Comparison of ENCODE assay signal across 24 mouse cellular contexts in genomic region chr16:79342453-79342852, GRCm38 (mm10).
DNase-seq lines count a peak whose midpoint lies in the region; ATAC-seq and TF ChIP-seq lines count a peak whose summit lies in the region.
"Had no signal": no experiment of that assay in that cellular context is flagged by ENCODE, and none has a peak within 500 bp of the region (broad histone marks: within the 10 kb centered on the region; RNA-seq: fewer than 3 reads in every experiment).

No protein-coding gene starts in this region.

- H3K9me3 ChIP-seq in neural tube, embryonic 14.5 days (ENCODE audit: control insufficient read depth, low read length) = no peaks in the 10 kb centered on the region
- no peaks in the 10 kb centered on the region for H3K9me3 ChIP-seq in neural tube, embryonic 15.5 days (replicated peaks)
- no peaks in the 10 kb centered on the region for H3K9me3 ChIP-seq in limb, embryonic 12.5 days
- no peaks in the 10 kb centered on the region for H3K9me3 ChIP-seq in midbrain, postnatal 0 days (ENCODE audit: low read length)
- no peaks in the 10 kb centered on the region for H3K9me3 ChIP-seq in forebrain, embryonic 15.5 days
- H3K9me3 ChIP-seq: embryonic facial prominence, embryonic 13.5 days; heart, embryonic 10.5 days; hindbrain, embryonic 15.5 days had no signal

- TF ChIP-seq CTCF in midbrain, postnatal 0 days (IDR thresholded peaks at IDR 0.05) = no peak

- peak; percentile 34; the same call in 1 of the 2 replicates for ATAC-seq in neural tube, embryonic 14.5 days (ENCODE audit: low read depth)
- ATAC-seq in neural tube, embryonic 15.5 days (ENCODE audit: low FRiP score) = no peak
- peak; percentile 68 for ATAC-seq in limb, embryonic 12.5 days (ENCODE audit: insufficient number of reproducible peaks, insufficient read depth, low FRiP score, low TSS enrichment, low read depth)
- no peak for ATAC-seq in midbrain, postnatal 0 days (ENCODE audit: low FRiP score)
- ATAC-seq in forebrain, embryonic 15.5 days (replicated peaks) = no peak
- ATAC-seq: CD4-positive, CD25-positive, alpha-beta regulatory T cell, adult 4 months; forebrain, embryonic 16.5 days; midbrain, embryonic 16.5 days had no signal

- no peak overlapping the region for H3K4me3 ChIP-seq in neural tube, embryonic 14.5 days (ENCODE audit: low read depth, low read length)
- H3K4me3 ChIP-seq in neural tube, embryonic 15.5 days (replicated peaks) = no peak overlapping the region
- no peak overlapping the region for H3K4me3 ChIP-seq in limb, embryonic 12.5 days (replicated peaks)
- no peak overlapping the region for H3K4me3 ChIP-seq in midbrain, postnatal 0 days (ENCODE audit: low read depth, low read length)
- H3K4me3 ChIP-seq in forebrain, embryonic 15.5 days = no peak overlapping the region
- H3K4me3 ChIP-seq: embryonic facial prominence, embryonic 13.5 days; heart, embryonic 10.5 days; hindbrain, embryonic 15.5 days had no signal

- no peak overlapping the region for H3K27ac ChIP-seq in neural tube, embryonic 14.5 days (ENCODE audit: low read depth, low read length)
- H3K27ac ChIP-seq in neural tube, embryonic 15.5 days (replicated peaks) = no peak overlapping the region
- no peak overlapping the region for H3K27ac ChIP-seq in limb, embryonic 12.5 days
- H3K27ac ChIP-seq in midbrain, postnatal 0 days (ENCODE audit: low read depth, low read length) = no peak overlapping the region
- H3K27ac ChIP-seq in forebrain, embryonic 15.5 days (replicated peaks) = no peak overlapping the region
- H3K27ac ChIP-seq: embryonic facial prominence, embryonic 13.5 days; heart, embryonic 10.5 days; hindbrain, embryonic 15.5 days had no signal

- H3K9ac ChIP-seq in neural tube, embryonic 14.5 days (replicated peaks; ENCODE audit: low read depth, low read length) = no peak overlapping the region
- no peak overlapping the region for H3K9ac ChIP-seq in neural tube, embryonic 15.5 days (replicated peaks)
- no peak overlapping the region for H3K9ac ChIP-seq in limb, embryonic 12.5 days (replicated peaks)
- no peak overlapping the region for H3K9ac ChIP-seq in midbrain, postnatal 0 days (replicated peaks; ENCODE audit: low read length, poor library complexity, severe bottlenecking)
- H3K9ac ChIP-seq in forebrain, embryonic 15.5 days (replicated peaks) = no peak overlapping the region
- H3K9ac ChIP-seq: embryonic facial prominence, embryonic 13.5 days; hindbrain, embryonic 15.5 days had no signal

- H3K4me2 ChIP-seq in neural tube, embryonic 14.5 days (ENCODE audit: low read depth, low read length) = no peak overlapping the region
- no peak overlapping the region for H3K4me2 ChIP-seq in neural tube, embryonic 15.5 days
- no peak overlapping the region for H3K4me2 ChIP-seq in limb, embryonic 12.5 days
- no peak overlapping the region for H3K4me2 ChIP-seq in midbrain, postnatal 0 days (ENCODE audit: low read depth, low read length, poor library complexity, severe bottlenecking)
- no peak overlapping the region for H3K4me2 ChIP-seq in forebrain, embryonic 15.5 days (replicated peaks)
- H3K4me2 ChIP-seq: embryonic facial prominence, embryonic 13.5 days; hindbrain, embryonic 15.5 days had no signal

- no peaks in the 10 kb centered on the region for H3K4me1 ChIP-seq in neural tube, embryonic 14.5 days (ENCODE audit: control insufficient read depth, insufficient read depth, low read length)
- no peaks in the 10 kb centered on the region for H3K4me1 ChIP-seq in neural tube, embryonic 15.5 days
- H3K4me1 ChIP-seq in limb, embryonic 12.5 days (replicated peaks) = no peaks in the 10 kb centered on the region
- H3K4me1 ChIP-seq in midbrain, postnatal 0 days (ENCODE audit: insufficient read depth, low read length) = no peaks in the 10 kb centered on the region
- H3K4me1 ChIP-seq in forebrain, embryonic 15.5 days = no peaks in the 10 kb centered on the region
- H3K4me1 ChIP-seq: embryonic facial prominence, embryonic 13.5 days; heart, embryonic 10.5 days; hindbrain, embryonic 15.5 days had no signal

- WGBS in neural tube, embryonic 14.5 days = 42% methylated on average over 3 of the region's 3 CpGs
- 61% methylated on average over 3 of the region's 3 CpGs for WGBS in neural tube, embryonic 15.5 days
- WGBS in limb, embryonic 12.5 days = 16% methylated on average over 3 of the region's 3 CpGs
- 79% methylated on average over 3 of the region's 3 CpGs for WGBS in midbrain, postnatal 0 days
- WGBS in forebrain, embryonic 15.5 days = 66% methylated on average over 3 of the region's 3 CpGs

- no peaks in the 10 kb centered on the region for H3K36me3 ChIP-seq in neural tube, embryonic 14.5 days (ENCODE audit: control insufficient read depth, insufficient read depth, low read length)
- H3K36me3 ChIP-seq in neural tube, embryonic 15.5 days = no peaks in the 10 kb centered on the region
- H3K36me3 ChIP-seq in limb, embryonic 12.5 days = no peaks in the 10 kb centered on the region
- H3K36me3 ChIP-seq in midbrain, postnatal 0 days (ENCODE audit: insufficient read depth, low read length) = no peaks in the 10 kb centered on the region
- H3K36me3 ChIP-seq in forebrain, embryonic 15.5 days = no peaks in the 10 kb centered on the region
- H3K36me3 ChIP-seq: embryonic facial prominence, embryonic 13.5 days; heart, embryonic 10.5 days; hindbrain, embryonic 15.5 days had no signal

- no peaks in the 10 kb centered on the region for H3K27me3 ChIP-seq in neural tube, embryonic 14.5 days (ENCODE audit: control insufficient read depth, insufficient read depth, low read length)
- H3K27me3 ChIP-seq in neural tube, embryonic 15.5 days (replicated peaks) = no peaks in the 10 kb centered on the region
- no peaks in the 10 kb centered on the region for H3K27me3 ChIP-seq in limb, embryonic 12.5 days
- no peaks in the 10 kb centered on the region for H3K27me3 ChIP-seq in midbrain, postnatal 0 days (ENCODE audit: insufficient read depth, low read length)
- H3K27me3 ChIP-seq in forebrain, embryonic 15.5 days = no peaks in the 10 kb centered on the region
- H3K27me3 ChIP-seq: embryonic facial prominence, embryonic 13.5 days; hindbrain, embryonic 15.5 days had no signal

- DNase-seq in embryo, embryonic 11 days = peak; percentile 4
- no peak for DNase-seq in embryo, embryonic 10 days (ENCODE audit: low spot score)
- DNase-seq in midbrain, postnatal 0 days (ENCODE audit: low spot score) = no peak
- DNase-seq in gastrocnemius, postnatal 14 days = no peak
- DNase-seq: adrenal gland, postnatal 14 days; cerebellum, adult 8-10 months; heart, postnatal 4 days; kidney, adult 18-20 months; kidney, postnatal 36 days; layer of hippocampus, postnatal 36 days; lung, postnatal 4 days; retina, postnatal 1 day; right cerebral cortex, postnatal 25 days; spleen, adult 18-20 months had no signal

- intact Hi-C loops in gastrocnemius, postnatal 14 days (cut with DNase I; ENCODE audit: low total_unique reads) = no loop called here

Comparison
In these comparisons a context has a peak if more than half of its experiments do, and no peak if none do; other contexts are left out.
1. ATAC-seq: peak in neural tube, embryonic 14.5 days (single experiment) and limb, embryonic 12.5 days (single experiment); none in neural tube, embryonic 15.5 days (single experiment), midbrain, postnatal 0 days (single experiment) and forebrain, embryonic 15.5 days (single experiment).